Mouse (Mus musculus) lung, adult 18-20 months (tissue): ENCODE results near the gene Lmo2.

Experiments
- DNase-seq, 2 experiments: peaks; one replicate each; pipeline ENCODE4 v3.0.0; 2022; ENCODE audit warnings: mixed read lengths in 2 of 2

Gene Lmo2

DNA sequence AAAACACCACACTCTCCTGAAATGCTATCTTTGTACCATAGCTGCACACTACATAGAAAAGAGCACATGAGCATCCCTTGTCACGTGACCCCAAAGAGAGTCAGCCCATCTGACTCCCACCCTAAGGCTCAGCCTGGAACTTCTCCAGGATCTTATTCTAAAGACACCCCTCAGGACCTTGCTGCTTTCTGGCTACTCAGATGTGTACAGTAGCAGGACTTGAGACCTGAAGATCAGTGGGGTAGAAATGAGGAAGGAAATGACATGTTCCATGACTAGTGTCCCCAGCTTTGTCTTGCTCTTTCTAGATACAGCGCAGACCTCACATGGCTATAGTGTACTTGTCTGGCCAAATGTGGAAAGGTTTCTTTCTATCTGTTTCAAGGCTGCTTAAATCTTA is 12.9 kb upstream of the Lmo2 start:
- DNase-seq = no peak

- peak; percentile 18 to 31 for DNase-seq
These were observed 12.2 kb upstream of the Lmo2 start for GRCm38 (mm10) chr2:103945571-103946092.

- no peak for DNase-seq
These were observed 10.9 kb upstream of the Lmo2 start for GRCm38 (mm10) chr2:103946892-103947291.

- no peak for DNase-seq
These were observed 9.7 kb upstream of the Lmo2 start for GRCm38 (mm10) chr2:103947982-103948655.

GRCm38 (mm10) chr2:103953050-103953835 is 4.5 kb upstream of the Lmo2 start:
- no peak for DNase-seq

GRCm38 (mm10) chr2:103955714-103956113 is 2.1 kb upstream of the Lmo2 start:
- DNase-seq = no peak

- DNase-seq = no peak
These were observed 919 bp upstream of the Lmo2 start for GRCm38 (mm10) chr2:103956867-103957266.

GRCm38 (mm10) chr2:103958634-103959033 is 848 bp downstream of the Lmo2 start:
- no peak for DNase-seq

- DNase-seq = no peak
These were observed 1.3 kb downstream of the Lmo2 start for GRCm38 (mm10) chr2:103959066-103959465.

- DNase-seq = no peak
These were observed 1.8 kb downstream of the Lmo2 start for GRCm38 (mm10) chr2:103959574-103959973.

DNA sequence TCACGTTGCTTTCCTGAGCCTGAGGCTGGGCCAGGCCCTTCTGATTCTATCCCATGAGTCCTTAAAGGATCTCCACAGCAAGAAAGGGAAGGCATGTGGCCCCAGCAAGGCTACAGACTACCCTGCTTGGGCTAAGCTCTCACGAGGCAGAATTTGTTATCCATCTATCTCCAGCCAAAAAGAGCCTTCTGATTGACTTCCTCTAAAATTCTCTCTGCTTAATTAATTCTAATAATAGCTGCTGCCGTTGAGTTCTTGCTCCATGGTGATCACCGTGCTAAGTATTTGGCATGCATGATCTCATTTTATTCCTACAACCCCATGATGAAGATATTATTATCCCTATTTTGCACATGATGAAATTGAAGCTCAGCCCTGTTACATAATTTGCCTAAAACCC is 4.6 kb downstream of the Lmo2 start:
- no peak for DNase-seq

GRCm38 (mm10) chr2:103965391-103965790 is 7.6 kb downstream of the Lmo2 start:
- DNase-seq = no peak

DNA sequence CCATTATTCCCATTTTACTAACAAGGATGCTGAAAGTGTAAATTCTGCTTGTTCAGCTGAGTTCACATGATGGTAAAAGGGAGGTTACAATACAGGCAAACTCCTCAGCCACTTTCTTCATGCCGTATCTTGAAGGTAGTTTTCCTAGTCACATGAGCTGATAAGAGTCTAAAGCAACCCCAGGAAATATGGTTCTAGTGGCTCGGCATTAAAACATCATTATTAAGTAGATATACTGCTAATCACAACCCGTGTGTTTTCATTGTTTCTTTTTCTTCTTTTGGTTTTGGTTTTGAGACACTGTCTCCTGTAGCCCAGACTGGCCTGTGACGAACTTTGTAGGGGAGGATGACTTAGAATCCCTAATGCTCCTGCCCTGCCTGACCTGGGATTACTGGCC is 10.4 kb downstream of the Lmo2 start:
- no peak for DNase-seq

GRCm38 (mm10) chr2:103968919-103969436 is 11.2 kb downstream of the Lmo2 start:
- no peak for DNase-seq

DNA sequence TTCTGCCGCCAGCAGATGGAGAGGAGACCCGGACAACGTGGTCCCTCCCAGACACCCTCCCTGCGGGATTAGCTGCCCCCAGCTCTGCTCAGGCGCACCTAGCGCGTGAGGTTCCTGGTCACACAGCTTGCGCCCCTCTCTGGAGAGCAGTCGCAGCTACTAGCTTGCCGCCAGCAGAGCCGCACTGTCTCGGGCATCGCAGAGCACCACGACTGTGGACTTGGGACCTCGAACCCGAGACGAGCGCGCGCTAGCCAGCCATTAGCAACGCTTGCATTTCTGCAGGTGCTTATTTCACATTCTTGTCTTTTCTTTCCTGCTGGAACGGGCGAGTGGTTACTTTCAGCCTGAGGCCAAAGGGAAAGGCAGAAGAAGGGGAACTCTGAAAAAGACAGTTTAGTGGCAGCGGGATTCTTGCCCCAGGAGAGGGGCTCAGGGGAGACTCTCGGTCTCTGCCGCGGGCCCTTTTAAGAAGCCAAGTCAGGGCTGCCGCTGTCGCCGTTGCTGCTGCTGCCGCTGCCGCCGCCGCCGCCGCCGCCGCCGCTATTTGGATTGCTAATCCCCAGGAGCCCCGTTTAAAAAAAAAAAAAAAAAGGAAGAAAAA is 11.8 kb downstream of the Lmo2 start:
- DNase-seq = peak; percentile 59 to 63

GRCm38 (mm10) chr2:103970041-103970790 is 12.4 kb downstream of the Lmo2 start:
- peak; percentile 32 to 44 for DNase-seq

- peak; percentile 6 to 11 for DNase-seq
These were observed 13.2 kb downstream of the Lmo2 start for GRCm38 (mm10) chr2:103970791-103971649.

DNA sequence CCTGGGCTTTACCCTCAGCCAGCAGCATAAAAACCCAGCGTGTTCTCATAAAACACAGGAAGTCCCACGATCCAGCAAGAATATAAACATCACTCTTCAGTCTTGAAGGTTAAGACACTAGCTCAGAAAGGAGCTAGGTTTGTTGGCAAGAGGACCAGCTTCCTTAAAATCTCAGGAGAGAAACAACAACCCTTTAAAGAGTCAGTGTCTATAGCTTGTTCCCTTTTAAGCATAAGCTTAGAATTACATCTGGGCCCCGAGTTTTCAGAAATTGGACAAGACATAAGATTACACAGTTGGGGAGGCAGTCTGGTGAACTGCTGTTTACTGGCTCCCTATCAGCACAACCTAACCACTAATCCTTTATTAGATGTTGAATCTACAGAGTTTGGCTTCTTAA is 14.1 kb downstream of the Lmo2 start:
- DNase-seq = no peak

DNA sequence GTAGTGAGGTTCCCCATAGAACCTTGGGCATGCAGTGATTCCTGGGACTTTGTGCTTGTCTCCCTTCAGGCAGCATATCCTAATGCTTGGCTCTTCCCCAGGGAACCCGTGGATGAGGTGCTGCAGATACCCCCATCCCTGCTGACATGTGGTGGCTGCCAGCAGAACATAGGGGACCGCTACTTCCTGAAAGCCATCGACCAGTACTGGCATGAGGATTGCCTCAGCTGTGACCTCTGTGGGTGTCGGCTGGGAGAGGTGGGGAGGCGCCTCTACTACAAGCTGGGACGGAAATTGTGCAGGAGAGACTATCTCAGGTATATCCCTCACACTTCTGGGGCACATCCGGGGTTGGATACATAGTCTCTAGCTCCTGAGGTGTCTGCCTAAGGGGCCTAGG is 18.1 kb downstream of the Lmo2 start:
- DNase-seq = no peak

GRCm38 (mm10) chr2:103977216-103977615 is 19.4 kb downstream of the Lmo2 start:
- DNase-seq = no peak

DNA sequence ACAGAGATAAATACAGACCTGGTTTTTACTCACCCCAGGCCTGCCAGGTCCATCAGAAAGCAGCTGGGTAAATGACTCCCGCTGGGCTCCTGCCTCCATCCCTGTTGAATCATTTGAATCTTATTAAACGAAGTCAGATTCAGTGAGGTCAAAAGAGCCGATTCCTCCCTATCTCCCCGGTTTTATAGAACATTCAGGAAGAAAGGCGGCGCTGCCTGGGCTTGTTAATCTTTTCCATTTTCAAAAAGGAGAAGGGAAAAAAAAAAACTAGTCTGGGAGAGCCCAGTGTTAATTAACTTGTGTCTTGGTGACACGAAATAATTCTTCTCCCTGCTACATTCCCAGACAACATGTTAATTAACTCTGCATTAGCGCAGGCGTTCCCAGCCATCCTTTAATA is 19.9 kb downstream of the Lmo2 start:
- DNase-seq = no peak

DNA sequence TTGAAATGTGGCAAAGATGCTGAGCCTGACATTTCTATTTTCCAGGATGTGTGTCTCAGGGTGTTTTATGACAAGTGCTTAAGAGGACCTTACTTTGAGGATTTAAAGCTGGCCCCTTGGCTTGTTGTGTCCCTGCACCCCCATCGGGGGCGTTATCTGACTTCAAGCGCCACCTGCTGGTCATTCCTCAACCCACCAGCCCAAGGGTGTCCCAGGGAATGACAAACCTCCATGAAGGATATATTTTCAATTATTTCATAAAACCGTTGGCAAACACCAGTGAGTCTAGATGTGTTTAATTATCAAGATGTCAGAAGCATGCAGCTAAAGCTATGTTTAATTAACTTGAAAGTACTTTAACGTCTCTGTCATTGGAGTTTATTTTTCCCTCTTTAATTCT is 24.5 kb downstream of the Lmo2 start:
- peak; percentile 64 to 75 for DNase-seq
